Mouse (Mus musculus): ENCODE results near the gene Ctrc. TPM values are rescaled to one million over a fixed set of nuclear protein-coding genes. Genes with fewer than 3 reads are reported as not detected.
"Not testable (repeated sequence)": the region's sequence is repeated elsewhere in the genome, so short reads cannot be mapped to it uniquely, and the experiment has no call there.

Gene Ctrc
- polyA plus RNA-seq, 2 experiments from 2014 or later = not detected

DNA sequence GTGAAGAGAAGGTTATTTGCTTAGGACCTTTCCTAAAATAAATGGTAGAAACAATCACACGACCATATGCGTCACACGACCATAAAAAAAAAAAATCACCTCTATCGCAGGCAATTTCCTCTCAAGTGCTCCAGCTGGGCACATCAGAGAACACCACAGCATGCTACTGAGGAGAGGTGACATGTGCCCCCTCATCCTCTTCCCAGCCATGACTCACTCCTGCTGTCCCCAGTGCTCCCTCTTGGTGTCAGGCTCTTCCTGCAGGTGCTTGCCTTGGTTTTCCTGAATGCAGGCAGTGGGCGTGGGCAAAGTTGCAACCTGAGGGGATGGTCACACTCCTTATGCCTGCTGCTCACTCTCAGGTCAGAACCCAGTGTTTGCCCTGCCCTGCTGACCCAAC lies 61.3 kb downstream of the Ctrc start:
- ATAC-seq = no peak

DNA sequence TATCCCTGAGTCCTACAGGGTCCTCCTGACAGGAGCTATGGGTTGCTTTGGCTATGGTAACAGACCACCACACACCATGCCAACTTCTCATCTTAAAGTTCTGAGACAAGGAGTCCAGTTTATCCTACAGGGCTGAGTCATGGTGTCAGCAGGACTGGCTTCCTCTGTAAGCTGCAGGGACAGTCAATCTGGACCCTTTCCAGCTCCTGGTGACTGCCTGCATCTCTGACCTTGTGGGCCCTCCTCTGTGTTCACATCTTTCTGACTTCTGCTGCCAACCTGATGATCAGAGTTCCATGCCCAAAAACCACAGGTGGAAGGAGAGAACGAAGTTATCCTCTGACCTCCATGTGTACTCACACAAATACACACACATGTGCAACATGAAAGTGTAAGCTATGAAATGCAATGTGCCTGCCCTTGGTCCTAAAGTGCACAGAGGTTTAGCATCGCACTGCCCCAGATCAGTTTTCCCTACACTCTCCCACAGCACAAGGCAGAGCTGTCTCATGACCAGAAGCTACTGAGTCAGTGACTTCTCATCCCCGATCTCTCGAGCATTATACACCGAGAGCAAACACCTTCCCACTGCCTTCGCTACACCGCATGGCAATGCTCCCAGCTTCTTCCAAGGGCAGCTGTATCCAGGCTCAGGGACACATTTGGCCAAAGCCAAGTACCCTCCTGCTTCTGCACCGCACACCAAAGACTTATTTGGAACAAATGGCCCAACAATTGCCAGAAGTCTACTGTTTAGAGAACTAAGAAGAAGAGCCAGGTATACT lies 64.8 kb downstream of the Ctrc start:
- no peak for ATAC-seq

DNA sequence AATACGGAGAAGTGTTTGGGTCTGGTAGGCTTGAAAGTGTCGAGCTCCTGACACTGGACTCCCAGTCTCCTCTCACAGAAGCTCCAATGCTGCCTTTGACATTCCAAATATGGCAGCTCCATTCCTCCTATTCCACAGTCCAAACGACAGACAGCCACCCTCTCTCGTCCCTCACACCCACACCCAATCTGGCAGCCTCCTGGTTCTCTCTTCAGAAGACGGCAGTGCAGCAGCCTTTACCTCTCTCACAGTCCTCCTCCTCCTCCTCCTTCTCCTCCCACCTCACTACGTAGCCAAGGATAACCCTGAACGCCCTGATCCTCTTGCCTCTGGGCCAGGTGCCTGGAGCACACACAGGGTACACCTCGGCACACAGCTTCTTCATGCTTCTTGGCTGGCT lies 66.3 kb downstream of the Ctrc start:
- ATAC-seq = no peak

DNA sequence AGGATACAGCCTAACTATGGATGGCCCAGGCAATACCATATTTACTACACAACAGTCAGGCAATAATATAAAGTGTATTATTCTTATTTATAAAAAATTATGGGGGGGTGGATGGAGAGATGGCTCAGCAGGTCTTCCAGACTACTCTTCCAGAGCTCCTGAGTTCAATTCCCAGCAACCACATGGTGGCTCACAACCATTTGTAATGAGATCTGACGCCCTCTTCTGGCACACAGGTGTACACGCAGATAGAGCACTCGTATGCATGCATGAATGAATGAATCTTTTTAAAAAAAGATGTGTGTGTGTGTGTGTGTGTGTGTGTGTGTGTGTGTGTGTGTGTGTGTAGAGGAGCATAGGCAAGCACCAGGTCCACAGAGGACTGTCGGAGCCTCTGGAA lies 73.1 kb downstream of the Ctrc start:
- not testable (repeated sequence) for ATAC-seq

DNA sequence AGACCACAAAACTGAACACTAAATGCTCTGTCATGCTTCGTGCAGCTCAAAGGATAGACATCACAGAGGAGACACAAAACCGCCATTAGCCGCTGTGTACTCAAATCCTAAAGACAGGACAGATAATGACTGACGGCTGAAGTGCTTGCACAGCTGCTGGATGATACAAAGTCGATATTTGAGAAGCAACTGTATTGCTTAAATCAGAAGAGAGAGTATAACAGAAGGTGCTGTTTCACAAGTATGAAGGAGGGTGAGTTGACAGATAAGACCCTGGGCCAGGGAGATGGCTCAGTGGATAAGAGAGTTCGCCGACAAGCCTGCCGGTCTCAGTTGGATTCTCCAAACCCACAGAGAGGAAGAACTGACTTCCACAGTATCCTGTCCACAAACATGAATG lies 74.3 kb downstream of the Ctrc start:
- no peak for ATAC-seq

DNA sequence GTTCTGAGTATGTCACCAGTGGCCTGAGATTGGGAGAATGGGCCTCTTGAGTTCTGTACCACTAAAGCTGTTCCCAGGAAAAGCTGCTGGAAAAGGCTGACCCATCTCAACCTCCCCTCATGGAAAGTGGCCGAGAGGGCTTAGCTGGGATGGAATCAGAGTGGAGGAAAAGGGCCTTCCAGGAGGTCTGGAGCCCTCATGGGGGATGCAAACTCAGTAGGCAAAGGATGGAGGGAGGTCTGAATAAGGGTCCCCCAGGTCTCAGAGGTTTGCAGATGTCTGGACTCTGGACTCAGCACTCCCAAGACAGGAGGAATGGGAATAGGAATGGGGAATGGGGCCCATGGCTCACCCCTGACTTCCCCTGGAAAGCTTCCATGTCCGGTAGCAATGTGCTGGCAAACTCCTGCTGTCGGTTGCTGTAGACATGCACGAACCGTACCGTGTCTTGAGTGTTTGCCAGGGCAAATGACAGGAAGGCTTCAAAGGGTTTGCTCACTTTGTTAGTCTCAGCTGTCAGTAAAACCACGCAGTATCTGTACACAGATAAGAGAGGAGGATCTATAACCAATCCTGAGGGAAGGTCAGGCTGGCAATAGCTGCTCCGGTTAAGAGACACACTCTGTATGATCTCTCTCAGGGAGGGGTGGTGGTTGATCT lies 76.5 kb downstream of the Ctrc start:
- ATAC-seq = no peak

DNA sequence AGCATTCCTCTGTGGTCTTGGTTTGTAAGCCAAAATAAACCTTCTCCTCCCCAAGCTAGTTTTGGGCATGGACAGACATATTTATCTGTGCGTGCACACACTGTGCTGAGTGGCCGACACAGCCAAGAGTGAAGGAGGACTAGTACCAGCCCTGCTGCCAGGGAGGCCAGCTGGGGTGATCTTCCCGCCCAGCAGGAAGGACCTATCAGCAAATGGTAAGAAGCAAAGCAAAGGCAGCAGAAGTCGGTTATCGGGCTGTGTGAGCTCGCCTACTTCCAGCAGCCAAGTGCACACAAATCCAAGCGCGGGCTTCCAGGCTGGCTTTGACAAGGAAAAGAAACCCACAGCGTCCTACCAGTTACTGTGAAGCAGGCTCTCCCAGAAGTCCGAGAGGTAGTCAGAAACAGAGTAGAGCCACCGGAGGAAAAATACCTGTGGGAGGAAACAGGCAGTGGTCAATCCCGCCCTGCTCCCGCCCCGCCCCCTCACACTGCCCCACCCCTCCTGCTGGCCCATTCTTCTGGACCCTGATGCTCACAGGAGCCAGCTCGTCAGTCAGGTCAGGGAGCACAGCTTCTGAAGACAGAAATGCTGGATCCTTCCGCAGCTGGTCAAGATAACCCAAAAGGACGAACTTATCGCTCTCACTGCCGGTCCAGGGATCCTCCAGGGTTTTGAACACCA lies 78.7 kb downstream of the Ctrc start:
- ATAC-seq = no peak

DNA sequence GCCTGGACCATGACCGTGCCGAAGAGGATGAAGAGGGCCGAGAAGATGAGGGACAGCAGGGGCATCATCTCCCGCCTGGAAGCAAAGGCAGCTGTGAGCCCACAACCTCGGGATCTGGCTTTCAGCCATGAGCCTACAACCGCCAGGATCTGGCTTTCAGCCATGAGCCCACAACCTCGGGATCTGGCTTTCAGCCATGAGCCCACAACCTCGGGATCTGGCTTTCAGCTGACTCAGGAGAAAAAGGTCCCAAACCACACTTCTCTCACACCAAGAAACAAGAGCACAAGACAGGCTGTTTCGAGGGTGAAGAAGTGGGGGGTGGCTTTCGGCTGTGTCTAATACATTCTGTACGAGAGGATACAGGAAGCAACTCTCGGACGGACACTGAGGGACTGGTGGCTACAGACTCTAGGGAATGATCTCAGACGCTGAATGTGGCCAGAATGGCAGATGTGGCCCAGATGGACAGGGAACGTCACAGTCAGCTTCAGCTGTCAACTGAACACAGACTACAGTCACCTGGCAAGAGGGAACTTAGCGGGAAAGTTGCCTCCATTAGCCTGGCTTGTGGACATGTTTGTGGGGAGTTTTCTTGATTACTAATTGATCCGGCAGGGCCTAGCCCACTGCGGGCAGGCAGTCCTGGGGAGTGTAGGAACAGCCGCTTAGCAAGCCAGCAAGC lies 79.3 kb downstream of the Ctrc start:
- ATAC-seq = no peak

DNA sequence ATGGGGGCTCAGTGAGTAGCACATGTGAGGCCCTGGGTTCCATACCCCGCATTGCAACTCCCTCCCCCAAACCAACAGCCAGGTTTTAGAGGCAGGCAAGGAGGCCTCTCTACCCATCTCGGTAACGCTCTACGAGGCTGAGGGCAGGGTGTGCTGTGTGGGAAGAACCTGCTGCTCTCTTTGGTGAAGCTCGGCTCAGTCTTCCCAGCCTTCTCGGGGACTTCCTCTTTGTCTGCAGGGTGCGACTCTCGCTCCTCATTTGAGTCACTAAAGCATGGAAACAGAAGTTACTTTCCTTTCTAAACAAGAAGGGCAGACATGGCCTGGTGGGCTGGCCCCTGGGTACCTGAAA lies 79.9 kb downstream of the Ctrc start:
- ATAC-seq = no peak

DNA sequence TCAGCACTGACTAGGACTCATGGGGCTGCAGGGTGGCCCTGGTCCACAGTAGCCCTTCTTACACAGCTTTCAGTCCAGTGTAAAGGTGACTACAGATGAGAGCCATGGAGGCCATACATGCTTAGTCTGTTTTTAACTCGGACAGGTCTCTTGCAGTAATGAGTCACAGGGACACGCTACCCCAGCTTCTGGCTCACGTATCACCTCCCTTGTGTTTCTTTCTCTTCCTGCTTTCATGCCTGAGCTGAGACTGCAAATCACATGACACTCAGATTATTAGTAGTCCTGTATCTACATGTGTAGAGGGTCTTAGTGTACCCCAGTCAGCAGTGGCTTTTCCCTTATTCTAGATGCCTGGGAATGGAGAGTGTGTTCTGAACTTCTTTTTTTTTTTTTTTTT lies 81.2 kb downstream of the Ctrc start:
- ATAC-seq = no peak

Other genes with a start within 250 kb of the Ctrc start
- gene Fblim1, start 240.3 kb downstream of the Ctrc start, polyA plus RNA-seq (2017; shearing (Covaris generic)) = under 1 TPM in 1 of 2 experiments, not detected in 1; 0.29 TPM
- under 1 TPM in 1 of 2 experiments, not detected in 1; 0.19 TPM for gene Tmem82, start 227.7 kb downstream of the Ctrc start, polyA plus RNA-seq (2017; shearing (Covaris generic))
- gene Slc25a34, start 222.5 kb downstream of the Ctrc start, polyA plus RNA-seq (2017; shearing (Covaris generic)) = not detected
- 1 to 10 TPM; 3.3 to 3.4 TPM for gene Plekhm2, start 181.5 kb downstream of the Ctrc start, polyA plus RNA-seq (2017; shearing (Covaris generic))
- gene Rsc1a1, start 160.8 kb downstream of the Ctrc start, polyA plus RNA-seq (2017; shearing (Covaris generic)) = not detected
- gene Ddi2, start 122.9 kb downstream of the Ctrc start, polyA plus RNA-seq (2017; shearing (Covaris generic)) = 10 to 100 TPM; 14.1 to 15.6 TPM
- not detected for gene Agmat, start 99.7 kb downstream of the Ctrc start, polyA plus RNA-seq (2017; shearing (Covaris generic))
- gene Dnajc16, start 55.4 kb downstream of the Ctrc start, polyA plus RNA-seq (2017; shearing (Covaris generic)) = 1 to 10 TPM; 5.1 to 5.4 TPM
- 1 to 10 TPM; 6.9 to 7.4 TPM for gene Casp9, start 52.7 kb downstream of the Ctrc start, polyA plus RNA-seq (2017; shearing (Covaris generic))
- gene Cela2a, start 20.2 kb downstream of the Ctrc start, polyA plus RNA-seq (2017; shearing (Covaris generic)) = 1 to 10 TPM in 1 of 2 experiments, not detected in 1; 1.0 TPM
- 10 to 100 TPM; 23.5 to 26.9 TPM for gene Efhd2, start 28.6 kb upstream of the Ctrc start, polyA plus RNA-seq (2017; shearing (Covaris generic))
- under 1 TPM in 1 of 2 experiments, not detected in 1; 0.85 TPM for gene Fhad1, start 168.7 kb upstream of the Ctrc start, polyA plus RNA-seq (2017; shearing (Covaris generic))
- gene Tmem51, start 237.9 kb upstream of the Ctrc start, polyA plus RNA-seq (2017; shearing (Covaris generic)) = 1 to 10 TPM in 1 of 2 experiments, under 1 TPM in 1; 0.24 to 1.5 TPM